8 mouse cellular contexts compared by ENCODE assay signal in the genomic region with DNA sequence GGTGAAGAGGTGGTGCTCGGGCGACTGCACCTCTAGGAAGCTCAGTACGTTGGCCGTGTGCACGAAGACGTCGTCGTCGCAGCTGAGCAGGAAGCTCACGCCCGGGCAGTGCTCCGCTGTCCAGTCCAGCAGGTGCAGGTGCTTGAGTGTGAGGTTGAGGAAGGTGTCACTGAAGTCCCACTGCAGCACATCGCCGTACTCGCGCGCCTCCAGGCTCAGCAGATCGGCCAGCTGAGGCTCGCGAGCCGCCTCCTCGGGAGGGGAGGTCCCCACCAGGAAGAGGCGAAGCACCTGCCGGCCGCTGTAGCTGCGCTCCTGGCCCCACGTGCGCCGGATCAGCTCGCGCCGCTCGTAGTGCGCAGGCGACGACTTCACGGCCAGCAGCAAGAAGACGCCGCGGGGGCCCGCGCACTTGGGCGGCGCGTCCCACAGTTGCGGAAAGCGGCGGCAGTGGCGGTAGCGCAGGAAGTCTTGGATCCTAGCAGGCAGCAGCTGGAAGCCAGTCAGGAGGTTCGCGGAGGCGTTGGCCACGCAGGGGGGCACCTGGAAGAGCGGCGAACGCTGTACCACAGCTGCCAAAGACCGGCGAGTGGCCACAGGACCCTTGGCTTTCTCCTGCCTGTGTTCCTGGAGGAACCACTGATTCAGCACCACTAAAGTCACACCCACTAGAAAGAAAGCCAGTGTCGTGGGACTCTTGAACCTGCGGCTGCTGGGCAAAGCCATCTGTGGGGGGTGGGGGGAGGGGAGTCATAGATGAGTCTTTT. TPM values are rescaled to one million over a fixed set of nuclear protein-coding genes. Genes with fewer than 3 reads are reported as not detected.
A peak's percentile ranks its signal among the peaks of the same experiment; 100 is the strongest.
DNase-seq lines count a peak whose midpoint lies in the region; ATAC-seq and TF ChIP-seq lines count a peak whose summit lies in the region.

No protein-coding gene starts in this region.

- DNase-seq in cerebellum, adult 2 months: peak in 1 of 2 experiments; percentile 15
- no peak for DNase-seq in cerebellum, adult 11-12 months
- DNase-seq in neural tube, embryonic 11.5 days (ENCODE audit: low spot score): peak; percentile 59
- DNase-seq in neural tube, embryonic 10.5 days (ENCODE audit: extremely low spot score, low spot score): no peak
- DNase-seq in liver, embryonic 13.5 days: no peak
- DNase-seq in retina, postnatal 1 day: peak; percentile 70
- DNase-seq in urinary bladder, postnatal 10 days (ENCODE audit: low spot score): no peak

- H3K4me2 ChIP-seq in neural tube, embryonic 11.5 days (ENCODE audit: low read depth): peak overlapping the region; percentile 70
- peak overlapping the region; percentile 74 for H3K4me2 ChIP-seq in heart, embryonic 15.5 days
- H3K4me2 ChIP-seq in liver, embryonic 13.5 days: peak overlapping the region; percentile 61

- WGBS in cerebellum, adult 2 months: 2% methylated on average over 61 of the region's 61 CpGs
- WGBS in neural tube, embryonic 11.5 days: 2% methylated on average over 61 of the region's 61 CpGs
- 2% methylated on average over 61 of the region's 61 CpGs for WGBS in heart, embryonic 15.5 days
- WGBS in liver, embryonic 13.5 days (ENCODE audit: insufficient replicate concordance): 2% methylated on average over 61 of the region's 61 CpGs

- H3K9me3 ChIP-seq in neural tube, embryonic 11.5 days (ENCODE audit: control insufficient read depth, low read length): no peaks in the 10 kb centered on the region
- no peaks in the 10 kb centered on the region for H3K9me3 ChIP-seq in heart, embryonic 15.5 days (replicated peaks)
- H3K9me3 ChIP-seq in liver, embryonic 13.5 days (replicated peaks): no peaks in the 10 kb centered on the region

- peak overlapping the region; percentile 41 for H3K4me3 ChIP-seq in cerebellum, adult 2 months (replicated peaks; ENCODE audit: insufficient read depth, low read depth, low read length)
- peak overlapping the region; percentile 39 for H3K4me3 ChIP-seq in neural tube, embryonic 11.5 days (ENCODE audit: low read depth, low read length)
- H3K4me3 ChIP-seq in heart, embryonic 15.5 days: peak overlapping the region; percentile 48
- peak overlapping the region; percentile 47 for H3K4me3 ChIP-seq in liver, embryonic 13.5 days (replicated peaks)

- H3K27me3 ChIP-seq in cerebellum, adult 2 months (ENCODE audit: control insufficient read depth, insufficient read depth, low read length): no peaks in the 10 kb centered on the region; the same call in 1 of the 2 replicates
- peaks cover 47% of the 10 kb centered on the region for H3K27me3 ChIP-seq in neural tube, embryonic 11.5 days (ENCODE audit: control insufficient read depth, insufficient read depth, low read length)
- peaks cover 57% of the 10 kb centered on the region for H3K27me3 ChIP-seq in heart, embryonic 15.5 days
- peaks cover 70% of the 10 kb centered on the region for H3K27me3 ChIP-seq in liver, embryonic 13.5 days

- ATAC-seq in neural tube, embryonic 11.5 days (ENCODE audit: insufficient read depth, low FRiP score, low TSS enrichment): peak; percentile 45
- ATAC-seq in heart, embryonic 15.5 days (replicated peaks; ENCODE audit: insufficient number of reproducible peaks, insufficient read depth, low FRiP score, low read depth): no peak
- peak; percentile 17; the same call in 1 of the 2 replicates for ATAC-seq in liver, embryonic 13.5 days (ENCODE audit: low read depth)

- H3K36me3 ChIP-seq in neural tube, embryonic 11.5 days (ENCODE audit: control insufficient read depth, insufficient read depth, low read length): no peaks in the 10 kb centered on the region
- H3K36me3 ChIP-seq in heart, embryonic 15.5 days: no peaks in the 10 kb centered on the region
- H3K36me3 ChIP-seq in liver, embryonic 13.5 days: no peaks in the 10 kb centered on the region

- TF ChIP-seq CTCF in cerebellum, adult 2 months (IDR thresholded peaks at IDR 0.05; ENCODE audit: borderline replicate concordance, insufficient read depth, low read depth, low read length): no peak

- no peaks in the 10 kb centered on the region for H3K4me1 ChIP-seq in cerebellum, adult 2 months (ENCODE audit: control insufficient read depth, insufficient read depth, low read length)
- peaks cover 10% of the 10 kb centered on the region for H3K4me1 ChIP-seq in neural tube, embryonic 11.5 days (ENCODE audit: control insufficient read depth, insufficient read depth, low read length)
- peaks cover 14% of the 10 kb centered on the region for H3K4me1 ChIP-seq in heart, embryonic 15.5 days (replicated peaks)
- peaks cover 27% of the 10 kb centered on the region for H3K4me1 ChIP-seq in liver, embryonic 13.5 days (replicated peaks)

- no peak for TF ChIP-seq POLR2A in cerebellum, adult 2 months (IDR thresholded peaks at IDR 0.05; ENCODE audit: borderline replicate concordance, insufficient read depth, low read length)

- H3K27ac ChIP-seq in cerebellum, adult 2 months (ENCODE audit: insufficient read depth, low read length): no peak overlapping the region
- no peak overlapping the region for H3K27ac ChIP-seq in neural tube, embryonic 11.5 days (ENCODE audit: low read depth, low read length)
- H3K27ac ChIP-seq in heart, embryonic 15.5 days: no peak overlapping the region
- no peak overlapping the region for H3K27ac ChIP-seq in liver, embryonic 13.5 days

- no peak overlapping the region; the same call in 1 of the 2 replicates for H3K9ac ChIP-seq in neural tube, embryonic 11.5 days (ENCODE audit: low read length)
- no peak overlapping the region for H3K9ac ChIP-seq in heart, embryonic 15.5 days
- H3K9ac ChIP-seq in liver, embryonic 13.5 days: no peak overlapping the region

RNA-seq across cellular contexts. Expression of gene B3gnt6, which starts 5.1 kb away (rescaled TPM):
- 0.73 and 1.1 TPM in 2 replicates for polyA plus RNA-seq in cerebellum, adult 2 months (2012; rRNA removed)
- polyA plus RNA-seq in neural tube, embryonic 11.5 days (2014; fragmentation: Nextera tagmentation; extraction: Ambion mirVana): 0.16 and 0.39 TPM in 2 replicates
- 0.19 TPM in 1 of 2 replicates, not detected in the other for polyA plus RNA-seq in heart, embryonic 15.5 days (2015; fragmentation: Nextera tagmentation; extraction: Ambion mirVana)
- not detected in 2 replicates for polyA plus RNA-seq in liver, embryonic 13.5 days (2015; fragmentation: Nextera tagmentation; extraction: Ambion mirVana)

RNA-seq across cellular contexts. Expression of gene Capn5, which starts 16.1 kb away (rescaled TPM):
- 20.9 and 21.9 TPM in 2 replicates for polyA plus RNA-seq in cerebellum, adult 2 months (2012; rRNA removed)
- polyA plus RNA-seq in neural tube, embryonic 11.5 days (2014; fragmentation: Nextera tagmentation; extraction: Ambion mirVana): 8.0 and 8.2 TPM in 2 replicates
- 2.7 and 9.1 TPM in 2 replicates for polyA plus RNA-seq in heart, embryonic 15.5 days (2015; fragmentation: Nextera tagmentation; extraction: Ambion mirVana)
- 13.2 and 16.8 TPM in 2 replicates for polyA plus RNA-seq in liver, embryonic 13.5 days (2015; fragmentation: Nextera tagmentation; extraction: Ambion mirVana)

RNA-seq across cellular contexts. Expression of gene Omp, which starts 48.9 kb away (rescaled TPM):
- polyA plus RNA-seq in cerebellum, adult 2 months (2012; rRNA removed): 0.57 and 0.60 TPM in 2 replicates
- 0.22 and 0.24 TPM in 2 replicates for polyA plus RNA-seq in neural tube, embryonic 11.5 days (2014; fragmentation: Nextera tagmentation; extraction: Ambion mirVana)
- polyA plus RNA-seq in heart, embryonic 15.5 days (2015; fragmentation: Nextera tagmentation; extraction: Ambion mirVana): 0.08 and 0.27 TPM in 2 replicates
- polyA plus RNA-seq in liver, embryonic 13.5 days (2015; fragmentation: Nextera tagmentation; extraction: Ambion mirVana): 0.50 and 0.76 TPM in 2 replicates

Comparison
In these comparisons a context has a peak if more than half of its experiments do, and no peak if none do; other contexts are left out.
1. DNase-seq: peak in neural tube, embryonic 11.5 days (single experiment) and retina, postnatal 1 day (single experiment); none in cerebellum, adult 11-12 months (single experiment), neural tube, embryonic 10.5 days (single experiment), liver, embryonic 13.5 days (single experiment) and urinary bladder, postnatal 10 days (single experiment).
2. Peak in every context shown above with its lines, with median percentiles within 50 percentile points of each other: H3K4me3 ChIP-seq and H3K4me2 ChIP-seq.